Mouse (Mus musculus) liver, postnatal 0 days (tissue): ENCODE measurements at regions not wholly inside any gene's neighbourhood (a gene's known extent, or its start where the extent isn't known, plus 50 kb on each side); places are given as distances from the start of the nearest gene placed in this dataset.

Experiments
- CTCF ChIP-seq: sonication (generic); IDR thresholded peaks from 2 replicates; pipeline ENCODE4 v1.5.1; 2016; ENCODE audit warnings: antibody characterized with exemption, low read depth
- EP300 ChIP-seq: IDR thresholded peaks from 2 replicates; pipeline ENCODE4 v1.6.1; 2016; ENCODE audit warnings: antibody characterized with exemption, low read depth, mild to moderate bottlenecking

- TF ChIP-seq CTCF (no peak), EP300 (no peak)
These were observed 75.4 kb upstream of the Smad1 start for GRCm38 (mm10) chr8:79474679-79475078.
